Mouse (Mus musculus) lung, adult 2 months (tissue): ENCODE measurements around the gene C3ar1.

Experiments used
- CTCF ChIP-seq: fragments of 200-500 bp; IDR thresholded peaks from 2 replicates; pipeline ENCODE4 v1.5.1; 2011; ENCODE audit warnings: mild to moderate bottlenecking, low read length, control low read depth; ENCODE audit not compliant: insufficient read depth
- POLR2A ChIP-seq: fragments of 200-500 bp; IDR thresholded peaks from 2 replicates; pipeline ENCODE4 v1.6.1; 2011; ENCODE audit warnings: low read depth, mild to moderate bottlenecking, control low read depth, low read length, borderline replicate concordance; ENCODE audit errors: extremely low read depth

GRCm38 (mm10) chr6:122889599-122889998 lies 33.6 kb upstream of the C3ar1 start:
- TF ChIP-seq POLR2A, result no peak
- no peak for TF ChIP-seq CTCF
